Mouse (Mus musculus) liver, embryonic 11.5 days (tissue): ENCODE results near the gene Tbx3. TPM values are rescaled to one million over a fixed set of nuclear protein-coding genes. Genes with fewer than 3 reads are reported as not detected.

Experiments
- ATAC-seq: fragments of 200-750 bp; cut with Nextera tagmentation; replicated peaks from 2 replicates; pipeline ENCODE4 v1.8.0; 2017; ENCODE audit warnings: moderate number of reproducible peaks, mild to moderate bottlenecking, moderate TSS enrichment, moderate library complexity; ENCODE audit not compliant: low FRiP score
- DNase-seq: peaks from one replicate; pipeline ENCODE4 v3.0.0-alpha.2; 2017; ENCODE audit warnings: low spot score
- H3K27ac ChIP-seq: fragments of 300-500 bp; sonication (generic); 2 replicates; pipeline ENCODE4 v1.5.1; 2014; ENCODE audit warnings: mild to moderate bottlenecking, low read depth, low read length, control low read depth
- H3K27me3 ChIP-seq: fragments of 300-500 bp; sonication (generic); replicated peaks from 2 replicates; pipeline ENCODE4 v1.6.1; 2014; ENCODE audit warnings: low read length, mixed read lengths; ENCODE audit not compliant: control insufficient read depth, insufficient read depth
- H3K36me3 ChIP-seq: fragments of 300-500 bp; sonication (generic); 2 replicates; pipeline ENCODE4 v1.6.1; 2014; ENCODE audit warnings: mild to moderate bottlenecking, low read length, moderate library complexity, mixed read lengths; ENCODE audit not compliant: control insufficient read depth, insufficient read depth
- H3K4me1 ChIP-seq: fragments of 300-500 bp; sonication (generic); replicated peaks from 2 replicates; pipeline ENCODE4 v1.6.1; 2014; ENCODE audit warnings: low read length, mixed read lengths; ENCODE audit not compliant: control insufficient read depth, insufficient read depth
- H3K4me2 ChIP-seq: fragments of 300-500 bp; sonication (generic); 2 replicates; pipeline ENCODE4 v1.6.1; 2014; ENCODE audit warnings: mild to moderate bottlenecking, control low read depth, moderate library complexity
- H3K4me3 ChIP-seq: fragments of 300-500 bp; sonication (generic); 2 replicates; pipeline ENCODE4 v1.5.1; 2014; ENCODE audit warnings: low read depth, low read length, control low read depth
- H3K9ac ChIP-seq: fragments of 300-500 bp; sonication (generic); 2 replicates; pipeline ENCODE4 v1.6.1; 2014; ENCODE audit warnings: low read depth, low read length, control low read depth
- H3K9me3 ChIP-seq: fragments of 300-500 bp; sonication (generic); 2 replicates; pipeline ENCODE4 v1.6.1; 2016; ENCODE audit warnings: low read length, inconsistent platforms, mixed read lengths; ENCODE audit not compliant: control insufficient read depth
- WGBS: fragments of 180-500 bp; shearing (Covaris S2); extraction: QIAGEN DNeasy Blood & Tissue Kit; methylation state at CpG from one replicate; pipeline ENCODE4 v1.1.7; 2014; 5-methylcytosine and 5-hydroxymethylcytosine counted together
- polyA plus RNA-seq: library from polyadenylated mRNA; unstranded; fragments of >200 nt; fragmentation: Nextera tagmentation; extraction: Ambion mirVana; gene quantifications from 2 replicates; pipeline ENCODE4 v1.2.1, GENCODE M21; 2014

Tbx3 gene
- polyA plus RNA-seq, 1 experiment from 2014 or later: 25.9 TPM

DNA sequence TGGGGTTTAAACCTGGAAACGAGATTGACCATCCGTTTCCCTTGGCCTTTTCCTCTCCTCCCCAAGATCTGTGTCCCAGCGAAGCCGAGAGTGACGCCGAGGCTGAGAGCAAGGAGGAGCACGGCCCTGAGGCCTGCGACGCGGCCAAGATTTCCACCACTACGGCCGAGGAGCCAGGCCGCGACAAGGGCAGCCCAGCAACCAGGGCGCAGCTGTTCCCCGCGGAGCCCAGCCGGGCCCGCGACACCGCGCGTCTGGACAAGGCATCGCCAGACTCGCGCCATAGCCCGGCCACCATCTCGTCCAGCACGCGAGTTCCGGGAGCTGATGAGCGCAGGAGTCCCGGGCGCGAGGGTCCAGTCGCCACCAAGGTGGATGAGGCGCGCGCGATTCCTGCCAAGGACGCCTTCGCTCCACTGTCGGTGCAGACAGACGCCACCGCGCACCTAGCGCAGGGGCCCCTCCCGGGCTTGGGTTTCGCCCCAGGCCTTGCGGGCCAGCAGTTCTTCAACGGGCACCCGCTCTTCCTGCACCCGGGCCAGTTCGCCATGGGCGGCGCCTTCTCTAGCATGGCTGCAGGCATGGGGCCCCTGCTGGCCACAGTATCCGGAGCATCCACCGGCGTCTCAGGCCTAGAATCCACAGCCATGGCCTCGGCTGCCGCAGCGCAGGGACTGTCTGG, 10.0 kb downstream of the Tbx3 start:
- WGBS: 17% methylated on average over 62 of the region's 62 CpGs
- Histone ChIP-seq H3K4me3 (peak overlapping the region; percentile 31), H3K27ac (no peak overlapping the region; the same call in 1 of the 2 replicates), H3K4me2 (peak overlapping the region; percentile 55), H3K4me1 (peaks cover 3% of the 10 kb centered on the region), H3K9ac (no peak overlapping the region), H3K27me3 (peaks cover 80% of the 10 kb centered on the region), H3K9me3 (no peaks in the 10 kb centered on the region), H3K36me3 (no peaks in the 10 kb centered on the region)
- ATAC-seq (no peak), DNase-seq (no peak)

DNA sequence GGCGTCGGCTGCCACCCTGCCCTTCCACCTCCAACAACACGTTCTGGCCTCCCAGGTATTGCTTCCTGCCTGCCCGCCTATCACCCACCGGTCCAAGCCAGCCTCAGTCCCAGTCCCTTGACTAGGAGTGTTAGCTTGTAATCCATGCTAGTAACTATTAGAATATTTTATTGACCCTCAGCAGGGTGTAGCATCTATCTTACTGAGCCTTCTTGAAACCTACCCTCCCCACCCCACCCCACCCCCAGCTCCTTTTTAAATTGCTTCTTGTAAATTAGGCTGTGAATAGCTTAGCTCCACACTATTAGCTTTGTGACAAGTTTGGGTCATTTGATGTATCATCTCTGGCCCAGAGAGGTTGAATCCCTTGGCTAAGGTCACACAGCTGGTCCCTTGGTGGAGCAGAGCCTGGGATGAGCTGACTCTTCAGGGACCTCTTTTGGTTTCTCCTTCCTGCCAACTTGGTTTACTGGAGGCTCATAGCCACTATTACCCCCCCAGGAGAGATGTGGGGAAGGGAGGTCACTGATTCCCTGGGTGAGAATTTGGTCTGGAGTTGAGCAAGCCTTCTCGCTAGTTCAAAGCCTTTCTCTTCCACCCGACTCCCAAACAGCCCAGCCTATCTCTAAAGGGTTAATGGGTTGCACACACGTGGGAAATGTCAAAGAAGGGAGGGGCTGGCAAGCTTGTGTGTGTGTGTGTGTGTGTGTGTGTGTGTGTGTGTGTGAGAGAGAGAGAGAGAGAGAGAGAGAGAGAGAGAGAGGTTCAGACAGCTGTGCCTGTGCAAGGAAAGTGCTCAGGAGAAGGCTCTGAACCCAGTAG, 10.8 kb downstream of the Tbx3 start:
- peak overlapping the region; percentile 55 for H3K4me2 ChIP-seq
- 37% methylated on average over 8 of the region's 8 CpGs for WGBS
- no peak overlapping the region for H3K27ac ChIP-seq
- H3K4me1 ChIP-seq: peaks cover 3% of the 10 kb centered on the region
- DNase-seq: no peak
- peaks cover 80% of the 10 kb centered on the region for H3K27me3 ChIP-seq
- H3K4me3 ChIP-seq: peak overlapping the region; percentile 31
- H3K9me3 ChIP-seq: no peaks in the 10 kb centered on the region
- H3K9ac ChIP-seq: no peak overlapping the region
- ATAC-seq: no peak
- no peaks in the 10 kb centered on the region for H3K36me3 ChIP-seq

DNA sequence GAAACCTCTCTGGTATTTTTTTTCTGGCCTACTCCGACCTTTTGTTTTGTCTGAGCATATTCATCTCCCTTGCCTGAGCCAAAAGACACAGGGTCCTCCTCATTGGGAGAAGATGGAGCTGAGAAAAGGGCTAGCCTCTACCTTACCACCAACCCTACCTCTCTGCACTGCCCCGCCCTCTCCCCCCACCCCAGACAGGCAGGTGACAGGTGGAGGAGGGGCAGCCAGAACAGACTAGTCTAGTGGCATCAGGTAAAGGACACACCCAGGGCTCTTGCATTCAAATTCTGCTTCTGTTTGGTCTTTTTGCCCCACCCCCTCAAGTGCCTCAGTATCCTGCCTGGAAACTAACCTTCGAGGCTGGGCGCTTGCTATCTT, 11.4 kb downstream of the Tbx3 start:
- no peak overlapping the region for H3K4me2 ChIP-seq
- peaks cover 3% of the 10 kb centered on the region for H3K4me1 ChIP-seq
- no peak overlapping the region for H3K27ac ChIP-seq
- DNase-seq (no peak), ATAC-seq (no peak)
- H3K9ac ChIP-seq: no peak overlapping the region
- WGBS: 48% methylated on average over 4 of the region's 4 CpGs
- no peaks in the 10 kb centered on the region for H3K36me3 ChIP-seq
- no peaks in the 10 kb centered on the region for H3K9me3 ChIP-seq
- H3K27me3 ChIP-seq: peaks cover 84% of the 10 kb centered on the region
- no peak overlapping the region for H3K4me3 ChIP-seq

DNA sequence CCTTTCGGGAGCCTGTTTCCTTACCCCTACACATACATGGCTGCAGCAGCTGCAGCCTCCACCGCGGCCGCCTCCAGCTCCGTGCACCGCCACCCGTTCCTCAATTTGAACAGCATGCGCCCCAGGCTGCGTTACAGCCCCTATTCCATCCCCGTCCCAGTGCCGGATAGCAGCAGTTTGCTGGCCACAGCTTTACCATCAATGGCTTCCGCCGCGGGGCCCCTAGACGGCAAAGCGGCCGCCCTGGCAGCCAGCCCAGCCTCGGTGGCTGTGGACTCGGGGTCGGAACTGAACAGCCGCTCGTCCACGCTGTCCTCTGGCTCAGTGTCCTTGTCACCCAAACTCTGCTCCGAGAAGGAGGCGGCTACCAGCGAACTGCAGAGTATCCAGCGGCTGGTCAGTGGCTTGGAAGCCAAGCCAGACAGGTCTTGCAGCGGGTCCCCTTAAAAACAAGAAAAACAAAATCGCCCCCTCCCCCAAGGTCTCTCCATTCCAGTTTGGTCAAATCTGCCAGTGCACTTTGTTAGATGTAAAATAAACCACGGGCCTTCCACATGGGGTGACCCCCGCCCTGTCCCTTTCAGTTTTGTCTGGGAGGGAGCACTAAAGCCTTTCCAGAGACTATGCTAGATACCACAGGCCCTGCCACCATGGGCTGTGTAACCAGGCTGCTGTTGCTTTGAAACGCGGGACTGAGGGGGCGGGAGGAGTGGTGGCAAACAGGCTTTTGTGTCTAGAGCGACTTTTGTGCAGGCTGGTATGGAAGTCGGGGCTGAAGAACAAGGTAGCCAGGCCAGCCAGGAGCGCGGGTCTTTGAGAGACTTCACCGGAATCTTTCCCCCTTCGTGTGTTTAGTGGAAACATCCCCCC, 12.4 kb downstream of the Tbx3 start:
- ATAC-seq (no peak), DNase-seq (no peak)

DNA sequence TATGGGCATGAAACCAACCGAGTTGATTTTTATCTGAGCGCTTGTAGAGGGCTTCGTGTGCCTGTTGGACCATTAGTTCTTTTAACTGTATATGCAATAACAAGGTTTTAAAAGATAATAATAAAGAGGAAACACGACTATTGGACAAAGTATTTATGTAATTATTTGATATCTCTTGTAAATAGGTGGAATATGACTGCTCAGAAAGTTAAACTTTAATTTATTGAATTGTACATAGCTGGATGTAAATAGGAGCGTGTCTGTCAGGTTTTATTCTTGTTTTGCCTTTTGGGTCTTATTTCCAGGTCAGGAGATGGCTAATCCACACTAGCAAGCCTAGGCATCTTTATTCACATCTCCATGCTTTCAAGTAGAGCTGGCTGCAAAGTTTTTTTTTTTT, 13.4 kb downstream of the Tbx3 start:
- Histone ChIP-seq H3K4me3 (no peak overlapping the region), H3K4me1 (peaks cover 8% of the 10 kb centered on the region), H3K36me3 (no peaks in the 10 kb centered on the region), H3K4me2 (no peak overlapping the region), H3K27ac (no peak overlapping the region), H3K9ac (no peak overlapping the region), H3K9me3 (no peaks in the 10 kb centered on the region), H3K27me3 (peaks cover 94% of the 10 kb centered on the region)
- ATAC-seq: no peak
- WGBS: 36% methylated on average over 5 of the region's 5 CpGs
- no peak for DNase-seq

More for the DNA sequence above, 12.4 kb downstream of the Tbx3 start:
- Histone ChIP-seq H3K36me3 (no peaks in the 10 kb centered on the region), H3K9me3 (no peaks in the 10 kb centered on the region), H3K27me3 (peaks cover 89% of the 10 kb centered on the region), H3K4me3 (peak overlapping the region; percentile 28), H3K4me2 (peak overlapping the region; percentile 43), H3K27ac (peak overlapping the region; percentile 30; the same call in 1 of the 2 replicates), H3K9ac (no peak overlapping the region), H3K4me1 (peaks cover 8% of the 10 kb centered on the region)
- WGBS: 25% methylated on average over 40 of the region's 40 CpGs

DNA sequence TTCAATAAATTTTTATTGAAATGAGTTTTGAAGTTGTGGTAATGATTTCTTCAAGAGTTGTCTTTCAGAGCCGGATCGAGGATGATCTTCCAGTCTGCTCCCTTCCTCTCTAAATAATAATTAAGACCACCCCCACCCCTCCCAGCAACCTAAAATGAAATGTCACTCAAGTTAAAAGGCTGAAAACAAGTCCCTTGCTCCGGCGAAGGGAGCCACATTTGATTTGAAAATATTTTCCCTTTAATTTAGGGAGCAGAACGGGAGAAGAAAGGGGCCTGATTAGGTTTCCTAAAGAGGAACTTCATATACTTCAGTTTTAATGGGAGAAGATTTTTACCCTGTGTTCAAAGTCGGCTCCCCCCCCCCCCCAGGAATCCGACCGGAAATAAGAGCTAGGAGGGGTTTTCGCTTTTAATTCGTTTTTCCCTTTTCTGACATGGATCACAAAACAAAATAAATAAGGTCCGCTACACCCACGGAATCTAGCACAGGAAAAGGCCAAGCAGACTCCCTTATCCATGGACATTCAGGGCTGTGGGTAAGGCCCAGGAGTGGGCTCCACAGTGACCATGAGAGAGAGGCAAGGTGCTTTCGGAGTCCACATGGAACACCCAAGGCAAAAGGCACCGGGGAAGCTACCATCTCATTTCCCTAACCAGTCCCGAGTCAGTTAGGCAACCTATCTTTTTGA, 14.4 kb downstream of the Tbx3 start:
- Histone ChIP-seq H3K9me3 (no peaks in the 10 kb centered on the region), H3K4me2 (peak overlapping the region; percentile 55), H3K9ac (no peak overlapping the region), H3K27ac (no peak overlapping the region), H3K27me3 (peaks cover 98% of the 10 kb centered on the region), H3K4me3 (no peak overlapping the region), H3K4me1 (peaks cover 8% of the 10 kb centered on the region), H3K36me3 (no peaks in the 10 kb centered on the region)
- DNase-seq: no peak
- ATAC-seq: no peak
- WGBS: 12% methylated on average over 15 of the region's 15 CpGs

DNA sequence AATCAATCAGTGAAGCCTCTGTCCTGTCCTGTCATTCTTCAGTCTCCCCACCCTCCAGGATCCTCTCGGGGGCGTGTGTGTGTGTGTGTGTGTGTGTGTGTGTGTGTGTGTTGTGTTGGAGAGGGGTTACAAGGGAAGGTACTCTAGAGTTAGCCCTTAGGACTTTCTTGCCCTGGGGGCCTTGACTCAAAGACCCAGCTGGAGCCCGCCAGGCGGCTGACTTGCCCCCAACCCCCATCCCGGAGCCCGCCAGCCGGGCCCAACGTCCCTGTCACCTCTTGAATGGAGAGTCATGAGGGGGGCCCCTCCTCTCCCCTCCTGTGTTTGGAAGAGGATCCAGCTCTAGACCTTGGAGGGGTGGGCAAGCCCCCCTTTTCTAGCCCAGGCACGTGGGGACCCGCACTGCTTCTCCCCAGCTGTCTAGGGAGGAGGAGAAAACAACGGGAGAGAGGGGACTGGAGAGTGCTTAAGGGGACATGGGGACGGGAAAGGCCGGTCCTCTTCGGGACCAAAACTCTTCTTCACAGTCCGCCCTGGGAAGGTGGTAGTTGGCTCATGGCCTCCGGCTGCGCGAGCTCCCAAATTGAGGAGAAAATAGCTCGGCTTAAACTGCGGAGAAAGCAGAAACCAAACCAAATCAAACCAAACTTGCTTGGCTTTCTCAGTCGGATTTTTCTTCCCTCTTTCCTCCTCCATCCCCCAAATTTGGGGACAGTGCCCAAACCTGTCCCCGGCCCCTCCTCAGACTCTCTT, 15.2 kb downstream of the Tbx3 start:
- H3K9ac ChIP-seq: peak overlapping the region; percentile 46
- 5% methylated on average over 22 of the region's 22 CpGs for WGBS
- ATAC-seq: peak; percentile 43; the same call in 1 of the 2 replicates
- peak overlapping the region; percentile 52; the same call in 1 of the 2 replicates for H3K27ac ChIP-seq
- H3K27me3 ChIP-seq: peaks cover 98% of the 10 kb centered on the region
- peaks cover 5% of the 10 kb centered on the region; the same call in 1 of the 2 replicates for H3K4me1 ChIP-seq
- H3K36me3 ChIP-seq: no peaks in the 10 kb centered on the region
- no peaks in the 10 kb centered on the region for H3K9me3 ChIP-seq
- H3K4me3 ChIP-seq: peak overlapping the region; percentile 26
- DNase-seq: no peak
- H3K4me2 ChIP-seq: peak overlapping the region; percentile 55
